Mouse (Mus musculus): ENCODE measurements at regions not wholly inside any gene's neighbourhood (a gene's known extent, or its start where the extent isn't known, plus 50 kb on each side); places are given as distances from the start of the nearest gene placed in this dataset.

DNA sequence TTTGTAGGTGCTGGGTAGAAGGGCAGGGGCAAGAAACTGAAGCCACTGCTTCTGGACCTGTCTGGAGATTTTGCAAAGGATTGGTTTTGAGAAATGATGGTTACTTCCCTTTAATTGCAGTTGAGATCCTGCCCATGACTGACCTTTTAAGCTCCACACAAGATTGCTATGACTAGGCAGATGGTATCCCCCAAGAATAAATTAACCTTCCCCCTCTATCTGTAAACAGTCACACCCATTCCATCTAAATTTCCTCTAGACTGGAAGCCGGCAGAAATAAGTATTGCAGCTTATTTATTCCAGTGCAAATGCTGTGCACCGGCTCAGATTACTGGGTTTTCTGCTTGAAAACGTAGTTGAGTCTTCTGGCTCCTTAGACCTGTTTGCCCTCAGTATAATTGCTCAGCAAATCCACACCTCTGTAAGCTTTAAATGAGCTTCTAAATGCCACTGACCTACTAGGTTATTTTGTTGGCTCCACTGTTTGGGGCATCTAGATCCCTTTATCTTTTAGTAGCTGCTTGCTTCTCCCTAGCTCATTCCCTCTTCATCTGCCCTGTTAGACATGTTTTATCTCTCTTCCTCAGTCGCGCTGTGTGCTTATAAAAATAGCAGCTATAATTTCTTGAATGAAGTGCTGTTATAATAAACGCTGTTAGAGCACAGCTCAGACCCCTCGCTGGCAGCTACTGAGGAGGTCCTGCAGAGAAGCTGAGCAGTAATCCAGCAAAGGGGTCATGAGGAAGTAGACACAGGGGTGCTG is 65.8 kb upstream of the C1galt1 start:
- TF ChIP-seq CTCF (IDR thresholded peaks at IDR 0.05; ENCODE audit: control insufficient read depth, insufficient read depth, insufficient read length) (no peak), MYOG (IDR thresholded peaks at IDR 0.05; ENCODE audit: control insufficient read depth, extremely low read depth, insufficient read length) (no peak), CEBPB (IDR thresholded peaks at IDR 0.05; ENCODE audit: low read depth) (no peak)
